Mouse (Mus musculus) kidney, postnatal 0 days (tissue): ENCODE data around the gene Arhgap24. TPM values are rescaled to one million over a fixed set of nuclear protein-coding genes. Genes with fewer than 3 reads are reported as not detected.
"Not testable (repeated sequence)": the region's sequence is repeated elsewhere in the genome, so short reads cannot be mapped to it uniquely, and the experiment has no call there.

Experiments used
- ATAC-seq: fragments of 200-750 bp; cut with Nextera tagmentation; replicated peaks from 2 replicates; pipeline ENCODE4 v1.8.0; 2017; ENCODE audit warnings: low read depth, moderate number of reproducible peaks, moderate TSS enrichment, moderate library complexity; ENCODE audit not compliant: low FRiP score
- DNase-seq: peaks from one replicate; pipeline ENCODE4 v3.0.0-alpha.2; 2016; ENCODE audit warnings: low spot score
- H3K27ac ChIP-seq: fragments of 300-500 bp; sonication (generic); 2 replicates; pipeline ENCODE4 v1.5.1; 2014; ENCODE audit warnings: mild to moderate bottlenecking
- H3K27me3 ChIP-seq: fragments of 300-500 bp; sonication (generic); 2 replicates; pipeline ENCODE4 v1.6.1; 2014; ENCODE audit warnings: low read length, mixed read lengths; ENCODE audit not compliant: insufficient read depth
- H3K36me3 ChIP-seq: fragments of 300-500 bp; sonication (generic); 2 replicates; pipeline ENCODE4 v1.6.1; 2014; ENCODE audit warnings: low read length, mixed read lengths; ENCODE audit not compliant: insufficient read depth
- H3K4me1 ChIP-seq: fragments of 300-500 bp; sonication (generic); replicated peaks from 2 replicates; pipeline ENCODE4 v1.6.1; 2014; ENCODE audit warnings: antibody characterized with exemption, low read length, mixed read lengths; ENCODE audit not compliant: insufficient read depth
- H3K4me2 ChIP-seq: fragments of 300-500 bp; sonication (generic); 2 replicates; pipeline ENCODE4 v1.6.1; 2014; ENCODE audit warnings: mild to moderate bottlenecking, low read length, moderate library complexity, mixed read lengths
- H3K4me3 ChIP-seq: fragments of 300-500 bp; sonication (generic); replicated peaks from 2 replicates; pipeline ENCODE4 v1.5.1; 2014; ENCODE audit warnings: low read depth, low read length
- H3K9ac ChIP-seq: fragments of 300-500 bp; sonication (generic); 2 replicates; pipeline ENCODE4 v1.6.1; 2014; ENCODE audit warnings: low read depth, low read length
- H3K9me3 ChIP-seq: fragments of 300-500 bp; sonication (generic); replicated peaks from 2 replicates; pipeline ENCODE4 v1.6.1; 2016; ENCODE audit warnings: low read length, inconsistent platforms, mixed read lengths
- CTCF ChIP-seq: IDR thresholded peaks from 2 replicates; pipeline ENCODE4 v1.5.1; 2016; ENCODE audit warnings: antibody characterized with exemption, low read depth, mild to moderate bottlenecking, moderate library complexity
- WGBS: fragments of 180-500 bp; shearing (Covaris S2); extraction: QIAGEN DNeasy Blood & Tissue Kit; methylation state at CpG from one replicate; pipeline ENCODE4 v1.1.7; 2014; 5-methylcytosine and 5-hydroxymethylcytosine counted together
- polyA plus RNA-seq: library from polyadenylated mRNA; unstranded; fragments of >200 nt; fragmentation: Nextera tagmentation; extraction: Ambion mirVana; gene quantifications from 2 replicates; pipeline ENCODE4 v1.2.1, GENCODE M21; 2015

Gene Arhgap24
- polyA plus RNA-seq, 1 experiment from 2014 or later, result 99.9 TPM

DNA sequence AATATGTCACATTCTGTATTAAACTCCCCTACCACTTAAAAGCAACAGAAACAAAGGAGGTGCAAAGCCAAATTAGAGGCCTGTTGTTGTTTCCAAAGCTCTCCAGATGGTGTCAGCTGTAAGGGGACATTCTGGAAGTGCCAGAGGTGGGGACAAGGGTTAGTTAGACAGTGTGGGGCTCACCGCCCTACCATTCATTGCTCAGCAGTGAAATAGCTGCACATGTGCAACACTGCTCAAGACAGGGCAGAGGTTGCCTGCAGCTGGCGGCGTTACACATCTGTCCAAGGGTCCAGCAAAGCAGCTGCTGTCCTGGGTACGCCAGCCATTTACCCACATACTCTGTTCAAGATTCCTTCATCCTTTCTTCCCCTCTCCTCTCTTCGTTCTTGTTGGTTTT is 387.0 kb downstream of the Arhgap24 start:
- no peak overlapping the region for H3K4me3 ChIP-seq
- H3K27ac ChIP-seq, result 0 out of 2 replicates have a peak overlapping the region, but pooled peaks have one; percentile 8
- H3K27me3 ChIP-seq, result no peaks in the 10 kb centered on the region
- H3K4me2 ChIP-seq, result no peak overlapping the region
- no peaks in the 10 kb centered on the region for H3K9me3 ChIP-seq
- TF ChIP-seq CTCF, result no peak
- DNase-seq (peak; percentile 48), ATAC-seq (no peak)
- WGBS, result 42% methylated on average over 5 of the region's 5 CpGs
- H3K9ac ChIP-seq, result no peak overlapping the region
- H3K4me1 ChIP-seq, result no peaks in the 10 kb centered on the region
- H3K36me3 ChIP-seq, result no peaks in the 10 kb centered on the region

DNA sequence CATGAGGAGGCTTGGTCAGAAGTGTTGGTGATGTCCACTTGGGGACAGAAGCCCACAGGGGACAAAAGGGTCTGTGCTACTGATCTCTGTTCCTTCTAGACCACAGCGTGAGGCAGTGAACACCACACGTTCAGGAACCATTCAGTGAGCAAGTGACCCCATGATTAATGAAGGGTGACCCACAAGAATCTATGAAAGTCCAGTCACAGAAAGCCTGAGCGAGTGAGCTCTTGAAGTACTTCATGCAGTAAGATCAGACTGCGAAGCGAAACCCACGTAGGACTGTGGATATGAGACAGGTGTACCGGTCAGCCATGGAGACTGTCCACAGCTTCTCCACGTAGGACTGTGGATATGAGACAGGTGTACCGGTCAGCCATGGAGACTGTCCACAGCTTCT is 391.8 kb downstream of the Arhgap24 start:
- not testable (repeated sequence) for DNase-seq, H3K4me3 ChIP-seq, H3K4me1 ChIP-seq, H3K27me3 ChIP-seq, H3K4me2 ChIP-seq, H3K9me3 ChIP-seq, H3K27ac ChIP-seq, H3K9ac ChIP-seq
- WGBS, result 61% methylated on average over 8 of the region's 9 CpGs
- H3K36me3 ChIP-seq, result peaks cover 11% of the 10 kb centered on the region; the same call in 1 of the 2 replicates
- ATAC-seq, result peak; percentile 21; the same call in 1 of the 2 replicates

DNA sequence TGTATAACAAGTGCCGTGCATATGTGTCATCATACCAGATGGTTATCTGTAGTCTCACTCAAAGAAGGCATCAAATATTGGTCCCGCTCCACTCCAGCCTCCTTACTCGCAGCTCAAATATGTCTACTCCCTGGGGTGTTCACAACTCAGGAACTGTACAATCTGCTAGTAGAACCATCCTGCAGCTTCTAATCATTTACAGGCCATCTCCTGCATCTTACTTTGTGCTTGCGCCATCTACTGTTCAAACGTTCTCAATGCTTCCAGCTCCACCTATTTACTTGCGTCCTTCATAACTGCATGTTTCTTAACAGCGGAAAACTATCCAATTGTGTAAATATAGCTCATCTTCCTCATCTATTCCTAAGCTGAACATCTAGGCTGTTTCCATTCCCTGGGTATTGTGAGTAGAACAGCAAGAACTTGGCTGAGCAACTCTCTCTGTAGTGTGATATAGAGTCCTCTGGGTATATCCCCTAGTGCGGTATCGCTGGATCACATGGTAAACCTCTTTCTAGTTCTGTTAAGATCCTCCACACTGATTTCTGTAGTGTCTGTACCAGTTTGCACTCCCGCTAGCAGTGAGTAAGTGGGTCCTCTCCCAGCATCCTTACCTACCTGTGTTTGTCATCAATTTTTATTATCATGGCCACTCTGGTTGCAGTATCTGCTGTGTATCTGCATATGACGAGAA is 393.6 kb downstream of the Arhgap24 start:
- Histone ChIP-seq H3K27ac (no peak overlapping the region), H3K9me3 (no peaks in the 10 kb centered on the region), H3K4me3 (no peak overlapping the region), H3K36me3 (peaks cover 22% of the 10 kb centered on the region; the same call in 1 of the 2 replicates), H3K9ac (no peak overlapping the region), H3K4me2 (no peak overlapping the region), H3K27me3 (no peaks in the 10 kb centered on the region), H3K4me1 (no peaks in the 10 kb centered on the region)
- 42% methylated on average over 11 of the region's 11 CpGs for WGBS
- DNase-seq (peak; percentile 94), ATAC-seq (0 out of 2 replicates have a peak, but pooled peaks have one; percentile 12)
- TF ChIP-seq CTCF, result peak; percentile 92

DNA sequence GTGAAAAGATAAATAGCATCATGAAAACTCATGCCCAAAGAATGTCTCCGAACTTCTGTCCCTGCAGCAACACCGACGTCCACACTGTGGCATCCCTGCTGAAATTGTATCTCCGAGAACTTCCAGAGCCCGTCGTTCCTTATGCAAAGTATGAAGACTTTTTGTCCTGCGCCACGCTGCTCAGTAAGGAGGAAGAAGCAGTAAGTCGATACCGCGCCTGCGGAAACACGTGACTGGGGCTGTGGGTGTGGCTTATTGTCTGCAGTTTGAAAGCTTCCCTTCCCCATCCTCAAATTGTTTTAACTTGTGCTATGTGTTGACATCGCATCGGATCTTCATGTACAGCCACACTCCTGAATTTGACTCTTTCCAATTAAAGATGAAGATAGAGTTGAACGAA is 394.4 kb downstream of the Arhgap24 start:
- DNase-seq, result no peak
- H3K9ac ChIP-seq, result no peak overlapping the region
- no peak for ATAC-seq
- no peaks in the 10 kb centered on the region for H3K4me1 ChIP-seq
- no peak for TF ChIP-seq CTCF
- no peak overlapping the region for H3K4me3 ChIP-seq
- no peak overlapping the region for H3K27ac ChIP-seq
- 74% methylated on average over 16 of the region's 16 CpGs for whole genome bisulfite sequencing
- H3K9me3 ChIP-seq, result no peaks in the 10 kb centered on the region
- H3K4me2 ChIP-seq, result no peak overlapping the region
- H3K27me3 ChIP-seq, result no peaks in the 10 kb centered on the region
- H3K36me3 ChIP-seq, result peaks cover 27% of the 10 kb centered on the region; the same call in 1 of the 2 replicates

- ATAC-seq (no peak), DNase-seq (peak; percentile 25)
- 58% methylated on average over 14 of the region's 14 CpGs for WGBS
- no peaks in the 10 kb centered on the region for H3K27me3 ChIP-seq
- H3K4me2 ChIP-seq, result no peak overlapping the region
- no peaks in the 10 kb centered on the region for H3K9me3 ChIP-seq
- no peak for TF ChIP-seq CTCF
- H3K4me3 ChIP-seq, result no peak overlapping the region
- no peak overlapping the region for H3K9ac ChIP-seq
- no peak overlapping the region for H3K27ac ChIP-seq
- peaks cover 14% of the 10 kb centered on the region; the same call in 1 of the 2 replicates for H3K36me3 ChIP-seq
- H3K4me1 ChIP-seq, result no peaks in the 10 kb centered on the region
Observed at GRCm38 (mm10) chr5:102888482-102889162, 407.4 kb downstream of the Arhgap24 start.

DNA sequence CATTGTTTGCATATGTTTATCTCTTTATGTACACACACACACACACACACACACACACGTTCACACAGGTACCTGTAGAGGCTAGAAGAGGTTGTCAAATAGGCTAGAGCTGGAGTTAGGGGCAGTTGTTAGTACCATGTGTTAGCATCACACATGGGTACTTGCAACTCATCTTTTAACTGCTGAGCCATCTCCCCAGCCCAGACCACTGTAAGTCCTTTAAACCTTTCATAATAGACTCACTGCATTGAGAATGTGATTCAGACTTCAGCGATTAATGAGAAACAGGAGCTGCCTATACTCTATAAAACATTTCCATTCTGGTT is 407.9 kb downstream of the Arhgap24 start:
- Histone ChIP-seq H3K4me2 (no peak overlapping the region), H3K36me3 (peaks cover 14% of the 10 kb centered on the region; the same call in 1 of the 2 replicates), H3K27me3 (no peaks in the 10 kb centered on the region), H3K4me3 (no peak overlapping the region), H3K9ac (no peak overlapping the region), H3K4me1 (no peaks in the 10 kb centered on the region), H3K27ac (no peak overlapping the region), H3K9me3 (no peaks in the 10 kb centered on the region)
- WGBS, result 78% methylated on average over 2 of the region's 2 CpGs
- TF ChIP-seq CTCF, result no peak
- no peak for ATAC-seq
- no peak for DNase-seq
